Mouse (Mus musculus): ENCODE data around the gene Gm11172. TPM values are rescaled to one million over a fixed set of nuclear protein-coding genes. Genes with fewer than 3 reads are reported as not detected.
A peak's percentile ranks its signal among the peaks of the same experiment; 100 is the strongest.

Gene Gm11172
- polyA plus RNA-seq, 1 experiment from 2014 or later, result not detected

GRCm38 (mm10) chr16:10836388-10836787 lies 23.7 kb downstream of the Gm11172 start:
- 87% methylated on average over 3 of the region's 3 CpGs for WGBS
- peaks cover 3% of the 10 kb centered on the region; the same call in 1 of the 2 replicates for H3K4me1 ChIP-seq (replicated peaks; ENCODE audit: control insufficient read depth, insufficient read depth, low read length)
- no peak overlapping the region for H3K27ac ChIP-seq (ENCODE audit: low read depth, low read length)
- H3K27me3 ChIP-seq (ENCODE audit: control insufficient read depth, insufficient read depth, low read length), result no peaks in the 10 kb centered on the region
- H3K4me2 ChIP-seq (replicated peaks; ENCODE audit: low read depth, low read length), result no peak overlapping the region
- DNase-seq (ENCODE audit: low spot score) (no peak), ATAC-seq (ENCODE audit: low FRiP score) (no peak)
- H3K4me3 ChIP-seq (ENCODE audit: low read depth, low read length), result no peak overlapping the region
- no peaks in the 10 kb centered on the region for H3K9me3 ChIP-seq (ENCODE audit: control insufficient read depth, low read length)
- no peaks in the 10 kb centered on the region for H3K36me3 ChIP-seq (ENCODE audit: control insufficient read depth, insufficient read depth, low read length)
- H3K9ac ChIP-seq (ENCODE audit: low read depth, low read length), result no peak overlapping the region

DNA sequence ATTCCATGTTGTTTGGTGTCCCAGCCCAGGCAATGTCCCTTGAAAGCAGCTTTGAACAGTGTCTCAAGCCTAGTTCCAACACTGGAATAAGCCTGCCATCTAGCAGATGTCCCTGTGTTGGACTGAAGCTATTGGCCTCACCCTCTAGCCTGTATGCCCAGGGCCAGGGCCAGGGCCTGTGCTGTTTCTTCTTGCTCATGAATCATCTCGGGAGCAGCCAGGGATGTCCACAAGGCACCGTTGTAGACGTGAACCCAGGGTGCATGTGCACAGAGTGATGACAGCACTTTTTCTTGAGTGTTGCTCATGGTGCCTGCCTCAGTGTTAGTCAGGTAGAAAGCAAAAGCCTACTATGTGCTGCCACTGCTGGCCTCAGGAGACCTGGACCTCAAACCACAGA lies 24.5 kb downstream of the Gm11172 start:
- Histone ChIP-seq H3K9me3 (ENCODE audit: control insufficient read depth, low read length) (no peaks in the 10 kb centered on the region), H3K9ac (ENCODE audit: low read depth, low read length) (no peak overlapping the region), H3K27me3 (ENCODE audit: control insufficient read depth, insufficient read depth, low read length) (no peaks in the 10 kb centered on the region), H3K36me3 (ENCODE audit: control insufficient read depth, insufficient read depth, low read length) (no peaks in the 10 kb centered on the region), H3K4me3 (ENCODE audit: low read depth, low read length) (no peak overlapping the region), H3K27ac (ENCODE audit: low read depth, low read length) (no peak overlapping the region), H3K4me2 (replicated peaks; ENCODE audit: low read depth, low read length) (no peak overlapping the region), H3K4me1 (replicated peaks; ENCODE audit: control insufficient read depth, insufficient read depth, low read length) (peaks cover 3% of the 10 kb centered on the region; the same call in 1 of the 2 replicates)
- no peak for ATAC-seq (ENCODE audit: low FRiP score)
- 86% methylated on average over 3 of the region's 3 CpGs for WGBS
- no peak for DNase-seq (ENCODE audit: low spot score)

DNA sequence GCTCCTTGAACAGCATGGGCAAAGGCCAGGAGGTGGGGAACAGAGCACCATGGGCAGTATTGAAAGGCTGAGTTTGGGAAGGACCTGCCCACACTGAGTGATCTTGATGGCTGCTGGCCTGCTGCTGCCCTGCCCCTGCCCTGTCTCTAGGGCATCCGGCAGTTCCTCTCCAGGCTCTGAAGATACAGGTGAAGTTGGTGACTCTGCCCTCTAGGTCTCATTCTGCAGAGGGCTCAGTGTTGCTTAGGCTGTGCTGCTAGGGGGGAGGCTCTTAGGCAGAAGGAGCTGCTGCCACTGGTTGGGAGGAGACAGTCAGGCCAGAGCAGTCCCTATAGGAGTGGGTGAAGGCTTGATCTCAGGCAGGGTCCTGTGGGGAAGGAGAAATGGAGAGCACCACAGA lies 25.2 kb downstream of the Gm11172 start:
- WGBS, result 82% methylated on average over 1 of the region's 1 CpGs
- no peak overlapping the region for H3K4me2 ChIP-seq (replicated peaks; ENCODE audit: low read depth, low read length)
- H3K27ac ChIP-seq (ENCODE audit: low read depth, low read length), result no peak overlapping the region
- no peaks in the 10 kb centered on the region for H3K27me3 ChIP-seq (ENCODE audit: control insufficient read depth, insufficient read depth, low read length)
- no peaks in the 10 kb centered on the region for H3K9me3 ChIP-seq (ENCODE audit: control insufficient read depth, low read length)
- H3K9ac ChIP-seq (ENCODE audit: low read depth, low read length), result no peak overlapping the region
- H3K4me3 ChIP-seq (ENCODE audit: low read depth, low read length), result no peak overlapping the region
- ATAC-seq (ENCODE audit: low FRiP score), result no peak
- no peaks in the 10 kb centered on the region for H3K36me3 ChIP-seq (ENCODE audit: control insufficient read depth, insufficient read depth, low read length)
- no peak for DNase-seq (ENCODE audit: low spot score)
- peaks cover 3% of the 10 kb centered on the region; the same call in 1 of the 2 replicates for H3K4me1 ChIP-seq (replicated peaks; ENCODE audit: control insufficient read depth, insufficient read depth, low read length)

DNA sequence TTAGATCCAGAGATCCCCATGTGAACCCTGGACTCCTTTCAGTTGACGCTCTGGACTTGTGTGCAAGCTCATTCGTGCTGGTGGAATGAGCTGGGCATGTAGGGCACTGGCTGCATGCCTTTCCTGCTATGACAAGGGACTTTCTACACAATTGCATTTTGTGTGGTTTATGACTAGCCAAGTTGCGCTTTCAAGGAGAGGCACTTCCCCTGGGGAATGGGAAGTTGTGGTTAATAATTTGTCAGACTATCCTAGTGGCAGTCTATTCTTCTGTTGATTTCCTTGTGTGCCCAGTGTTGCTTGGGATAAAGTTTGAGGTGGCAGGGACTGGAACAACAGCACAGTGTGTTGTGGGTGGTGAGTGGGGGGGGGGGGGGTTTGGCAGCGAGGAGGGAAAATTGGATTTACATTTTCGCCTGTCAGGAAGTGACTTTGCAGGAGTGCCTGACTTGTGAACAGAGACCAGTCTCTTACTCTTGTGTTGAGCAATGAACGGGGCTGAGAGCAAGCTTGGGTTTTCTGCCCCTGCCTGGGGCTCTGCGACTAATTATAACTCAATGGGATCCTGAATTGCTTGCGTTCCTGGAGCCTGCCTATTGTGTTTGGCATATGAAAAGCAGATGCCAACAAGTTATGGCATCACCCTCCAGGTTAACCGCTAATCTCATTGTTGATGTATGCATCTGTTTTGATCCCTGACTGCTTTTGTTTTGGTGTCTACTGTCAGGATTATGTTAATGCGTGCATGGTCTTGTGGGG lies 26.0 kb downstream of the Gm11172 start:
- H3K9me3 ChIP-seq (ENCODE audit: control insufficient read depth, low read length), result no peaks in the 10 kb centered on the region
- no peaks in the 10 kb centered on the region for H3K36me3 ChIP-seq (ENCODE audit: control insufficient read depth, insufficient read depth, low read length)
- no peak for ATAC-seq (ENCODE audit: low FRiP score)
- peak; percentile 18 for DNase-seq (ENCODE audit: low spot score)
- WGBS, result 43% methylated on average over 10 of the region's 10 CpGs
- no peak overlapping the region for H3K9ac ChIP-seq (ENCODE audit: low read depth, low read length)
- no peaks in the 10 kb centered on the region for H3K27me3 ChIP-seq (ENCODE audit: control insufficient read depth, insufficient read depth, low read length)
- H3K27ac ChIP-seq (ENCODE audit: low read depth, low read length), result no peak overlapping the region
- H3K4me1 ChIP-seq (replicated peaks; ENCODE audit: control insufficient read depth, insufficient read depth, low read length), result peaks cover 5% of the 10 kb centered on the region; the same call in 1 of the 2 replicates
- no peak overlapping the region for H3K4me2 ChIP-seq (replicated peaks; ENCODE audit: low read depth, low read length)
- no peak overlapping the region for H3K4me3 ChIP-seq (ENCODE audit: low read depth, low read length)

DNA sequence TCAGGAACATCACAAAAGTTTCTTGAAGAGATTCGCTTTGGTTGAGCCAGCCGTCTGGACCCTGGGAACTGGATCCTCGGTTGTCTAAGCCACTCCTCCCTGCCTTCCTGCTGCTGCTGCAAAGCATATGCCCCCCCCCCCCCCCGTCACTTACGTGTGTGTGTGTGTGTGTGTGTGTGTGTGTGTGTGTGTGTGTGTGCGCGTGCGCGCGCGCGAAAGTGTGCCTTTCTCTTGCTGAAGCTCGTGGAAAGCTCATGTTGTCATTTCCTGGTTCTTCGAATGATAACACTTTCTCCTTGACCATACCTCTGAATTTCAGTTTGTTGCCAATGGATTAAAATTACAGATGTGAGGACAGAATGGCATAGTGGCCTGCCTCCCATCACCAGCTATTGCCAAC lies 27.3 kb downstream of the Gm11172 start:
- Histone ChIP-seq H3K4me3 (ENCODE audit: low read depth, low read length) (no peak overlapping the region), H3K9ac (ENCODE audit: low read depth, low read length) (no peak overlapping the region), H3K27ac (ENCODE audit: low read depth, low read length) (no peak overlapping the region), H3K9me3 (ENCODE audit: control insufficient read depth, low read length) (no peaks in the 10 kb centered on the region), H3K4me1 (replicated peaks; ENCODE audit: control insufficient read depth, insufficient read depth, low read length) (peaks cover 8% of the 10 kb centered on the region; the same call in 1 of the 2 replicates), H3K4me2 (replicated peaks; ENCODE audit: low read depth, low read length) (no peak overlapping the region), H3K36me3 (ENCODE audit: control insufficient read depth, insufficient read depth, low read length) (no peaks in the 10 kb centered on the region), H3K27me3 (ENCODE audit: control insufficient read depth, insufficient read depth, low read length) (no peaks in the 10 kb centered on the region)
- DNase-seq (ENCODE audit: low spot score) (no peak), ATAC-seq (ENCODE audit: low FRiP score) (no peak)
- WGBS, result 90% methylated on average over 10 of the region's 14 CpGs

- Histone ChIP-seq H3K36me3 (ENCODE audit: control insufficient read depth, insufficient read depth, low read length) (no peaks in the 10 kb centered on the region), H3K4me1 (replicated peaks; ENCODE audit: control insufficient read depth, insufficient read depth, low read length) (peaks cover 5% of the 10 kb centered on the region; the same call in 1 of the 2 replicates), H3K27ac (ENCODE audit: low read depth, low read length) (no peak overlapping the region), H3K27me3 (ENCODE audit: control insufficient read depth, insufficient read depth, low read length) (no peaks in the 10 kb centered on the region), H3K9ac (ENCODE audit: low read depth, low read length) (no peak overlapping the region), H3K9me3 (ENCODE audit: control insufficient read depth, low read length) (no peaks in the 10 kb centered on the region), H3K4me3 (ENCODE audit: low read depth, low read length) (no peak overlapping the region), H3K4me2 (replicated peaks; ENCODE audit: low read depth, low read length) (no peak overlapping the region)
- ATAC-seq (ENCODE audit: low FRiP score) (no peak), DNase-seq (ENCODE audit: low spot score) (no peak)
- WGBS, result 66% methylated on average over 4 of the region's 4 CpGs
Measured at GRCm38 (mm10) chr16:10842282-10842855, 29.7 kb downstream of the Gm11172 start.

DNA sequence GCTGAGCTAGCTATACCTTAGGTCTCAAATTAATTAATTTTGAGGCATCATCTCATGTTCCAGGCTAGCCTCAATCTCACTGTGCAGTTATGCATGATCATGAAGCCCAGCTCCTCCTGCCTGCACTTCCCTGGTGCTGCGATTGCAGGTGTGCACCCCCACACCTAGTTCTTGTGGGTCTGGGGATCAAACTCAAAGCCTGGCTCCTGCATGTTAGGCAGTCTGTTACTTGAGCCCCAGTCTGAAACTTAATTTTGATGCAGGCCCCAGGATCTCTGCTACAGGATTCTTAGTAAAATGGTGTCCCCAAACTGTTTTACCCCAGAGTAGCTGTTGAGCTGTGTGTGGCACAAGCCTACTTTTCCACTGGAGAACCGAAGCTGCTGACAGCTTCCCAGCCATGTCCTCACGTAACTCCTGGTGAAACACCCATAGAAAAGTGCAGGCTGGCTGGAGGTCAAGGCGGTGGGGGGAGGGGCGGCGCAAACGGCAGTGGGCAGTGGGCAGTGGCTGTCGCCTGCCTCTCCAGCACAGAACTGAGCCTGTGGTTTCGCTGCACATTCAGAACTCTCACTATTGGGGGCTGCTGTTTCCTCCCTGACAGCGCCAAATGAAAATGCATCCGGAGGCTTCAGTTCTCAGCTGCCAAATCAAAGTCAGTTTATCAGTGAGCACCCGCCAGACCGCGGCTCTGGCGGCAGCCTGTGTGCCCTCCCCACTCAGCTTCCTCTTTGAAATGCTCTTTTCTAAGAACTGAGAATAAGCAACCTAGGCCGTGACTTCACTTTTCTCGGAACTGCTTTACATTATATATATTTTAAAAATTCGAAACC lies 31.0 kb downstream of the Gm11172 start:
- Histone ChIP-seq H3K9ac (ENCODE audit: low read depth, low read length) (peak overlapping the region; percentile 44; the same call in 1 of the 2 replicates), H3K27me3 (ENCODE audit: control insufficient read depth, insufficient read depth, low read length) (no peaks in the 10 kb centered on the region), H3K9me3 (ENCODE audit: control insufficient read depth, low read length) (no peaks in the 10 kb centered on the region), H3K27ac (ENCODE audit: low read depth, low read length) (no peak overlapping the region), H3K4me1 (replicated peaks; ENCODE audit: control insufficient read depth, insufficient read depth, low read length) (peaks cover 5% of the 10 kb centered on the region; the same call in 1 of the 2 replicates), H3K36me3 (ENCODE audit: control insufficient read depth, insufficient read depth, low read length) (no peaks in the 10 kb centered on the region), H3K4me2 (replicated peaks; ENCODE audit: low read depth, low read length) (no peak overlapping the region; the same call in 1 of the 2 replicates), H3K4me3 (ENCODE audit: low read depth, low read length) (no peak overlapping the region)
- DNase-seq (ENCODE audit: low spot score) (peak; percentile 34), ATAC-seq (ENCODE audit: low FRiP score) (no peak)
- WGBS, result 23% methylated on average over 18 of the region's 18 CpGs

- no peak overlapping the region for H3K4me3 ChIP-seq (ENCODE audit: low read depth, low read length)
- no peak overlapping the region for H3K4me2 ChIP-seq (replicated peaks; ENCODE audit: low read depth, low read length)
- ATAC-seq (ENCODE audit: low FRiP score), result no peak
- 78% methylated on average over 6 of the region's 6 CpGs for WGBS
- no peak overlapping the region for H3K9ac ChIP-seq (ENCODE audit: low read depth, low read length)
- no peaks in the 10 kb centered on the region for H3K9me3 ChIP-seq (ENCODE audit: control insufficient read depth, low read length)
- no peak overlapping the region for H3K27ac ChIP-seq (ENCODE audit: low read depth, low read length)
- no peak for DNase-seq (ENCODE audit: low spot score)
- H3K27me3 ChIP-seq (ENCODE audit: control insufficient read depth, insufficient read depth, low read length), result no peaks in the 10 kb centered on the region
- no peaks in the 10 kb centered on the region for H3K36me3 ChIP-seq (ENCODE audit: control insufficient read depth, insufficient read depth, low read length)
- H3K4me1 ChIP-seq (replicated peaks; ENCODE audit: control insufficient read depth, insufficient read depth, low read length), result peaks cover 5% of the 10 kb centered on the region; the same call in 1 of the 2 replicates
Measured at GRCm38 (mm10) chr16:10844319-10844670, 31.6 kb downstream of the Gm11172 start.
